Mouse (Mus musculus) MEL-GATA-1-ER (cell line): Measurements from ENCODE around the gene Ina.
A peak's percentile ranks its signal among the peaks of the same experiment; 100 is the strongest.
"Not testable (repeated sequence)": the region's sequence is repeated elsewhere in the genome, so short reads cannot be mapped to it uniquely, and the experiment has no call there.

Experiments used
- DNase-seq: peaks from one replicate; pipeline ENCODE4 v3.0.0-alpha.2; 2012; ENCODE audit warnings: low read depth; ENCODE audit errors: extremely low read depth

The Ina gene

DNA sequence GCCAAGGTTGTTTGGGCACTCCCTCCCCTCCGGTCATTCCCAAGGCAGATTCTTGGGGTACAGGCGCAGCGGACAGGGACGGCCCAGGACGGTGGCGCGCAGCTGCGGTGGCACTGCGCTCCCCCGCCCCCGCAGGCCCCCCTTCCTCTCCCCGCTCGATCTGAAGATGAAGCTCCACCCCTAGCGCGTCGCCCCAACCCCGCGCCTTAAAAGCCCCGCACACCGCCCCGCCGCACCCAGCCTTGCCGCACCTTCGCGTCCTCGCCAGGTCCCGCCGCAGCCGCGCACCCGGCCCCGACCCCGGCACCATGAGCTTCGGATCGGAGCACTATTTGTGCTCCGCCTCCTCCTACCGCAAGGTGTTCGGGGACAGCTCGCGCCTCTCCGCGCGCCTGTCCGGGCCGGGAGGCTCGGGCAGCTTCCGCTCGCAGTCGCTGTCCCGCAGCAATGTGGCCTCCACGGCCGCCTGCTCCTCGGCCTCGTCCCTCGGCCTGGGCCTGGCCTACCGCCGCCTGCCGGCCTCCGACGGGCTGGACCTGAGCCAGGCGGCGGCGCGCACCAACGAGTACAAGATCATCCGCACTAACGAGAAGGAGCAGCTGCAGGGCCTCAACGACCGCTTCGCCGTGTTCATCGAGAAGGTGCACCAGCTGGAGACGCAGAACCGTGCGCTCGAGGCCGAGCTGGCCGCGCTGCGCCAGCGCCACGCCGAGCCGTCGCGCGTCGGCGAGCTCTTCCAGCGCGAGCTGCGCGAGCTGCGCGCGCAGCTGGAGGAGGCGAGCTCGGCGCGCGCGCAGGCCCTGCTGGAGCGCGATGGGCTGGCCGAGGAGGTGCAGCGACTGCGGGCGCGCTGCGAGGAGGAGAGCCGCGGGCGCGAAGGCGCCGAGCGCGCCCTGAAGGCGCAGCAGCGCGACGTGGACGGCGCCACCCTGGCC lies at the start of gene Ina, which contains the start of gene Nt5c2:
Gene Ina (plus strand): TSS at position 252 of the 935 bp plus-strand sequence.
Gene Nt5c2 (minus strand): TSS at position 707 of the 935 bp plus-strand sequence.
- no peak for DNase-seq

DNA sequence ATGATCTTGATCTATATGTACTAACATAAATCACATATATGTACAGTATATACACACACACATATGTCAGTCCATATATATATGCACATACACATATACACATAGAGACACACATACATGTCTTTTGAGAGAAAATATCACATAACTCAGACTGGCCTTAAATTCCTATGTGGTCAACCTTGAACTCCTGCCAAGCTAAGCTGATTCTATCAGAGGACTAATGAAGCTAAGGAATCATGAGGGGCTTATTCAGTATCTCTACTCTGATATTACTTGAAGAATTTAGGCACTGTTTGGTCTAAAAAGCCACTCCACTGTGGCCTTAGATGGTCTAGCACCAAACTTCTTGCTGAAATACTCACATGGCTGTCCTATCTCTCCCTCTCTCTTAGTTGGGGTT lies 49.0 kb upstream of the Ina start:
- DNase-seq = no peak

DNA sequence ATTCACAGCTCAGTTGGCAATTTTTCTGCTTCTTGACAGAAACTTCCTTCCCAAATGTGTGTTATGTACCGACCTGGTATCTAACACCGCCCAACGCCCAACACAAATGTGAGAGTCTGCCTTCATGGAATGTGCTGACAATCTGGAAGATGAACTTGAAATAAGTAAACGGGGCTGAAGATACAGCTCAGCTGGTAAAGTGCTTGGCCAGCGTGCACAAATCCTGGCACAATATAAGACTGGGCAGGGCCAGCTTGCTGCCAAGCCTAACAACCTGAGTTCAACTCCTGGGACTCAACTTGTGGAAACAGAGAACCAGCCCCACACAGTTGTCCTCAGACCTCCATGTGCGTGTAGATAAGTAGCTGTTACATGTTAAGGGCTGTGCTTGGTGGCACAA lies 48.2 kb upstream of the Ina start:
- no peak for DNase-seq

DNA sequence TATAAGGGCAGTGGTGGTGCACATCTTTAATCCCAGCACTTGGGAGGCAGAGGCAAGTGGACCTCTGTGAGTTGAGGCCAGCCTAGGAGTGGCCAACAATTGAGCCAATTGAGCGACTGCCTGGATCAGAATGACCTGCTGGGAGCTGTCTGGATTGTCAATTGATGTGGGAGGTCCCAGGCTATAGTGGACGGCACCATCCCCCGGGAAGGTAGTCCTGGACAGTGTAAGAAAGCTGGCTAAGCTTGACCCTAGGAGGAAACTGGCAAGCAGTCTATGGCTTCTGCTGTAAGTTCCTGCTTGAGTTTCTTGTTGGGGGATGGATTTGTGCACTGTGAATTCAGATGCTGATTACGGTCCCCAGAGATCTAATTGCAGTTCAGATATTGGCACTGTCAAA lies 46.6 kb upstream of the Ina start:
- DNase-seq = no peak

DNA sequence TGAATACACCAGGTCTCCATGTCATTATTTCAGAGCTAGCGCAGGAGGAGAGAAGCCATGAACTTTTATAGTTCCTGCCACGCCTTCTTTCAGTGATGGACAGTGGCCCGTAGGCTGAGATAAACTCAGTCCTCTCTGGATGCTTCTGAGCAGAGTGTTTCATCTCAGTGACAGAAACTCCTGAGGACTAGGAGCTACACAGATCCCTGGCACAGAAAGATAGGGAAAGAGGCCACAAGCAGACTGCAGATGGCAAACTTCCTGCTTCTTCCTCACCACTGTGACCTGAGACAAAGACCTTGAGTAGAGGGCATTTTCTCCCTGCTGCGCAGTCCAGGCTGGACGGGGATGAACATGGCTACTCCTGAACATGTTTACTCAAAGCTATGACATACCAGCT lies 45.7 kb upstream of the Ina start:
- DNase-seq = peak; percentile 51

DNA sequence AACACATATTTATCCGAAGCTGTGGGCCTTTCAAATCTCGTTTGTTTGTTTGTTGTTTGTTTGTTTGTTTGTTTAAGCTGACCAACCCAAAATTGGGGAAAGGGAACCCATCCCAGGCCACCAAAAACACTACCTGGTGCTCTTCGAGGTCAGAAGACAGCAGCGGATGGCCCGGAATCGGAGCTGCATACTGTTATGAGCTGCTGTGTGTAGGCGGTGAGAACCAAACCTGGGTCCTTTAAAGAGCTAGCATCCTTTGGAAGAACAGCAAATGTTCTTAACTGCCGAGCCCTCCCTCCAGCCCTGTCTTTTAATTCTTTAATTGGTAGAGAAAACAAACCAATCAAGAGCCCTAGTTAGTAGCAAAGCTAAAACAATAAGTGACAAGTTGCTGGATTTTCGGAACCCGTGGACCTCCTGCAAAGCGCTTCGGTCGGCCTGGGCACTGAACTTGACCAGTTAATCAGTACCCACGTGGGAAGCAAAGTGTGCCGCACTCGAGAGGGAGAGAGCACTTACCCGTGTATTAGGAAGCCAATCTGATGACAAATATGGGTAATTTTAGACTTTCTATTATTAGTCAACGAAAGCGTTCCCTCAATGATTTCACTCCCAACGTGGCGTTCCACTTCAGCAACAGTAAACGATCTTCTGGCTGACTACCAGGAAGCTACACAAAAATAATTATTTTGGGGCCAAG lies 45.1 kb upstream of the Ina start:
- no peak for DNase-seq

DNA sequence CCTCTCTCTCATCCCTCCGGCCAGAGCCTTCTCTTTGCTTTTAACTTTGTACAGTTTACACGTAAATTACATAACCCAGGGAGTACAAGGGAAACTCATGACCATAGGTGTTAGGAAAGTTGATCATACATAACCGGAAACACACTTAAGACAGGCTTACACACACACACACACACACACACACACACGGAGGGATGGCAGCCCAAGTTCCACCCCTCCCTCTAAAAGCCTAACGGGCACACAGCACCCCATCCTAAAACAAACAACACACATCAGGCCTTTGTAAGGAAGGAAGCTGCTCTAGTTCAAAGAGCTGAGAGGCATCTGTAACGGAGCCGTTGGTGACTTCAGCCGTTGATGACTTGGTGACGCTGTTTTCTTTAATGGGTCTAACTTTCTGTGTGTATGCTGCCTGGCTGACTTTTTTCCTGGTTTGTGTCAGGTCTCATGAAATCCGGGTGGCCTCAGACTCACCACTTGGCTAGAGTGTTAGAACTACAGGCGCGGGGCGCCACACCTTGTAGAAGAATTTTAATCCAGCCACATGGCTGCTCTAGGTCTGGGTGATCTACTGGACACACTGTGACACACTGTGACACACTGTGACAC lies 44.3 kb upstream of the Ina start:
- DNase-seq = no peak

DNA sequence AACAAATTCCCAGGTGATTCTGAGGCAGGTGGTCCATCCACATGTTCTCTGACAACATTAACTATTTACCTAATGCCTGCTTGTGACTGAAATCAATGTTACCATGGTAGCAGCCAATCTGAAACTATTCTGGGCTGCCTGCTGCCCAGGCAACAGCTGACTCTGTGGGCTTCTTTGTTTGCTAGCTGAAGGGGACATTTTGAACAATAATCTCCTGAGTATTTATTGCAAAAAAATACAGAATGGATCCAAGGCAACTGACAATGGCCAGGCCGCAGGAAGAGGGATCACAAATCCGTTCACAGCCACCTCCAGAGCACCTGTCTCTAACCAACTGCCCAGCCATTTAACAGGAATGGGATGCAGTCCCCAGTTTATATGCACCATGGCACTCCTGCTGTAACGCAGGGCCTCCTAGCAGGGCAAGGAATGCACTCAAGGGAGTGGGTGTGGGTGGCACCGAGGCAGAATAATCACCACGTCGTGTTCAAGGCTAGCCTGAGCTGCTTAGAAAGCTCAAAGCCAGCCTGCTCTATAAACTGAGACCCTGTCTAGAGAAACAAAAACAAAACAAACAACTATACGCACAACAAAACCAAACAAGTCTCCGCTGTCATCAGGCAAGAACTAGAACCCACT lies 43.3 kb upstream of the Ina start:
- DNase-seq = no peak

DNA sequence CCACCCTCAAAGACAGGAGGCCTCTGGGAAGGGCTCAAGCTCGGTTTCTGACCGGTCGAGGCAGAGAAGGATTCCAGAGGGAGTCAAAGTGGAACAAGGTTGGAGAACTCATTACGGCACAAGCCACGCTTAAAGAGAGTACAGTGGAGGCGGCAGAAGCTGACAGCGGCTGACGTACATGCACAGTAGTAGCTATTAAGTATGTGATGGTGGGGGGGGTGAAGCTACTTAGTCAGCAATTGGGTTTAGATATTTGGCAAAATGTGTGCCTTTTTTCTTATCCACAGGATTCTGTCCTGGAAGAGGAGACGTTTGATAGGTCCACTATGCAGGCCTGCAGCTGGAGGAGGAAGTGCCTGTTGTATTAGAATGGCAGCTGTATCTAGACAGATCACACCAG lies 42.8 kb upstream of the Ina start:
- DNase-seq = no peak

DNA sequence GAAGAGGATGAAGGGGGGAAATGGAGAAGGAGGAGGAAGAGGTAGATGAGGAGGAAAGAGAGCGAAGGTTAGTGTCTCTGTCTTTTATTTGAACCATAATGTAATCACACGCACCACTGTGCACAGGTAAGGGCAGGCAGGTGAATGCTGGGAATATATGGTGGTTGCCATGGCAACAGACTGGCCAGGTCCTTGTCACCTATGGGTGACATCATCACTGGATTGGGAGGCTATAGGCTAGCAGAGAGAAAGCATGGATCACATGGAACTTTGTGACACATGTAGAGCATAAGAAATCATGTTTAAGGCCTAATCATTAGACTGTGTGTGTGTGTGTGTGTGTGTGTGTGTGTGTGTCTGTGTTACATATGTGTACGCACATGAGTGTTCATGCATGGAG lies 42.3 kb upstream of the Ina start:
- DNase-seq = no peak

DNA sequence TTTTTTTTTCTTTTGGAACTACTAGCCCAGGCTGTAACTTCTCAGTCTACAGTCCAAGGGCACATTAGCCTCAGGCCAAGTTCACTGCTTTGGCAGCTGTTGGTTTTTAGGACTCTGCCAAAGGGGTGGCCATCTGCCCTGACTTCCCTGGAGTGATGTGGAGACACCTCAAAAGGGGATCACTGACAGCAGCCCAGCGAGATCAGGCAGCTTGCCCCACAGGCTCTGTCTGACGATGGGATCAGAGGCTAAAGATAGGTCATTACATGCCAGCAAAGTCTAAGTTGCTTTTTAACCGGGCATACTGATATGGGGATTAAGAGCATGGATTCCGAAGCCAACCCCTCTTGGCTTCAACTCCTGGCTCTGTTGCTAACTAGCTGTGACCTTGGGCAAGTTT lies 38.9 kb upstream of the Ina start:
- no peak for DNase-seq

DNA sequence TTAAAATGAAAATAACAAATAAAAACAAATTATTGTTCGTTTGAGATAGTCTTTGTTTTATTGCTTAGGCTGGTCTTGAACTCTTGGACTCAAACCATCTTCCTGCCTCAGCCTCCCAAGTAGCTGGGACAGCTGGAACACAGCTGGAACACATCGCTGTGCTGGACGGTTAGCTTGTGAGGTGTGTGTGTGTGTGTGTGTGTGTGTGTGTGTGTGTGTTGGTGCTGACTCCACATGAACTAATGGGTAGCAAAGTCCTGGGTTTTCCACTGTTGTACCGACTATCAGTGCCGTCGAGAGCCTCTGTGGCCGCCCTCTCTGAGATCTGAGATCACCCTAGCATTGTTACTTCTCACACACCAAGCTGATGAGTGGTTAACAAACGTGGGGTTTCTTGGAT lies 38.5 kb upstream of the Ina start:
- DNase-seq = no peak

DNA sequence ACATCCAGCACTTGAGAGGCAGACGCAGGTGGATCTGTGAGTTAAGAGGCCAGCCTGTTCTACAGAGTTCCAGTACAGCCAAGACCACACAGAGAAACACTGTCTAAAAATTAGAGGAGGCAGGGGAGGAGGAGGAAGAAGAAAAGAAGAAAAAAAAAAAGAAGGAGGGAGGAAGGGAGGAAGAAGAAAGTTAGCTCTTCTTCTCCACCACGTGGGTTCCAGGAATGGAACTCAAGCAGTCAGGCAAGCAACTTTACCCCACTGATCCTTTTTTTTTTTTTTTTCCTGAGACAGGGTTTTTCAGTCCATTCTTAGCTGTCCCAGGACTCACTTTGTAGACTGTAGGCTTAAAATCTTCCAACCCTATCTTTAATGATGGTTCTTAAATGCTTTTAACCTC lies 37.8 kb upstream of the Ina start:
- no peak for DNase-seq

DNA sequence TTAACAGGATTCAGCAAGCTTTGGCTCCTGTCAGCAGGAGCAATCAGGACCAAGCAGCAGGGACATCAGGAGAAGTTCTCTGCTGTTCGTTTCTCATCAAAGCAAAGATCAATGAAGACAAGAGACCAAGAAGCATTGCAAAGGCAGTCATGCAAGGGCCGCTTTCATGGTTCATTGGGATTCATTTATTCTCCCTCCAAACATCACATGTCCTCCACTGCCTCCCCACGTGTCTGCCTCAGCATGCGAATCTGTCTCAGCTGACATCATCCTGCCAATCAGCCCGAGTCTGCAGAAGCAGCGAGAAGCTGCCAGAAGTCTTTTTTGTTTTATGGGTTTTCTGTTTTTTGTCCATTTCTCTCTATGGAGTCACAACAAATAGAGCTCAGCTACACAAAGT lies 37.0 kb upstream of the Ina start:
- DNase-seq = no peak

DNA sequence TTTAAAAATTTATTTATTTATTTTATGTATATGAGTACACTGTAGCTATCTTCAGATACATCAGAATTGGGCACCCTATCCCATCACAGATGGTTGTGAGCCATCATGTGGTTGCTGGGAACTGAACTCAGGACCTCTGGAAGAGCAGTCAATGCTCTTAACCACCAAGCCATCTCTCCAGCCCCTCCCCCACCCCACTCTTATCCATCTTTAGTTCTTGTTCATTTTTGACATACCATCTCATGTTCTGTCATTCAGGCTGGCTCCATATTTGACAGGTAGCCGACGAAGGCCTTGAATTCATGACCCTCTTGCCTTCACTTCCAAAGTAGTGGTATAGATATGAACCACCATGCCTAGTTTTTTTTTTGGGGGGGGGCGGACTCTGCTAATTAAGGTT lies 36.4 kb upstream of the Ina start:
- DNase-seq = not testable (repeated sequence)

DNA sequence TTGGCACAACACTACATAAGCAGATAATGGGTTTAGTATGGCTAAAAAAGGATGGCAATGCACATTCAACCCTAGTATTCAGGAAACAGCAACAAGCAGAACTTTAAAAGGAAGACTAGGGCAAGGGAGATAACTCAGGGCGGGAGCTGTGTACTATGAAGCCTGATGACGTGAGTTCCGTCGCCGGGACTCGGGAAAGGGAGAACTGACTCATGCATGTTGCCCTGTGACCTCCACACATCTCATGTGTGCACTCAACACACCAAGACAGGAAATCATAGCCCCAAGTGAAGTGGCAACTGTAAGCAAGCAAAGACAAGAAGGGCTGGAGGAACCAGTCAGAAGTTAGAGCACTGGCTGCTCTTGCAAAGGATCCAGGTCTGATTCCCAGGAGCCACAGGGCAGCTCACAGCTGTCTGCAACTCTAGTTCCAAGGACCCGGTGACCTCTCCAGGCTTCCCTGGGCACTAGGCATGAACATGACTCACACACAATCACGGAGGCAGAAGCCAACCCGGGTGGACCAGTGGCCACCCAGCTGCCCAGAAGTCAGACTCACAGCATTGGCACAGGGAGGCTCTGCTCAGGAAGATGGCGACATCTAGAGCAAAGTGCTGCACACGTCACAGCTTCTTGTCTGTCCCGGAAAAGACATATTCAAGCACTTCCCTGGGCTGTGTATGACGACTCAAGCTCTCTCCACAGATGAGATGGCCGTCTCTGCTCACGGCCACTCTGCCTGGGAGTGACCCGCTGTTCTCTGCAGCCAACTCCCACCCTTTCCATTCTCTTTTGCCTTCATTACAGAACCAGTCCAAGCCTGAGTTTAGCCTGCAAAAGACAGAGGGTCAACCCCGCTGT lies 35.3 kb upstream of the Ina start:
- no peak for DNase-seq

DNA sequence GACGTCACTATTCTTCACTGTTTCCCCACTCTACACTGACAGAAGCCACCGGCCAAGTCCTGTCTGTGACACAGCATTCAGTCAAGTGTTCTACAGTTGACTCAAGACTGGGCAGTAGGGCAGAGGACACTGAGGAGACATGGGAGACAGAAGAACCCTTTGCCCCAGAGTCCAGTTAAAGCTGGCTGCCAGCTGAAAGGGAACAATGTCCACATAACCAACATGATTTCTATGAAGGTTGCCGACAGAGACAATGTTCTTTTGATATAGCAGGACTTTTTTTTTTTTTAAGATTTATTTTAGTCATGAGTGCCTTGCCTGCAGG lies 34.8 kb upstream of the Ina start:
- DNase-seq = no peak

DNA sequence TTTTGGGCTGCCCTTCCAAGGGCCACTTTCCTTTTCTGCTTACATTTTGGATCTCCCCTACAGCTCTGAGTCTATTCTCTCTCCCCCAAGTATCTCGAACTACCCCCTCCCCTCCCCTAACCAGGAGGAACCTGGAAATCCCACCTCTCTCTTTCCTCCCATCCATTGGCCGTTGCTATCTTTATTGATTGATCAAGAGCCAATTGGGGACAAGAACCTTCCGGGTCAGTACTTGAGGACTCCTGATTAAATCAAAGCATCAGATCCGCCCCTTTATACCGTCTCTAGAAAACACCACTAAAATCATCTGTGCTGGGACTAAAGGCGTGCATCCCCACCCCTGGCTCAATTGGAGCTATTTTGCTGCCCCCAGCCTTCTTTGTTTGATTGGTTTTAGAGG lies 33.0 kb upstream of the Ina start:
- no peak for DNase-seq

DNA sequence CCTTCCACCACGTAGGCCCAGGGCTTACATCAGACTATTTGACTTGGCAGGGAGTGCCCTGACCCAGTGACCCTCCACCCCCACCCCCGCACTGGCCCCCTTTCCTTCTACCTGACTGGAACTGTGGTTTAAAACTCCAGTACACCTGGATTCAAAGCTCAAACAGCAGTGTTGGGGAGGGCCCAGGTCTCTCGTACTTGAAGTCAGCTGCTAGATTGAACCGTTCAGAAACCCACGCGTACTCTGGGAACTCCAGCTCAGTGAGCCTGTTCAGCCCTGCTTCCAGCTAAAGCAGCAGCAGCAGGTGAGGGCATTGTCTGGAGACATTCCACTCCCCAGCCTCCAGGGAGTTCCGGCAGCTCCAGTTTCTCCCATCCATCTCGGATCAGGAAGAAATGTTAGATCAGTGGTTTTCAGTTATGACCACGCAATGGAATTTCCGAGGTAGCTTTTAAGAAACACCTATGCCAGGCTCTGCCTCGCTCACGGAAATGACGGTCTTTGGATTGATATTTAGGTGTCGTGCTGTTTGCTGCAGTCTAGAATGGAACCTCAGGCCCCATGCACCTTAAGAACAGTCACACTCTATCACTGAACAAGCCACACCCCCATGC lies 31.0 kb upstream of the Ina start:
- DNase-seq = no peak

DNA sequence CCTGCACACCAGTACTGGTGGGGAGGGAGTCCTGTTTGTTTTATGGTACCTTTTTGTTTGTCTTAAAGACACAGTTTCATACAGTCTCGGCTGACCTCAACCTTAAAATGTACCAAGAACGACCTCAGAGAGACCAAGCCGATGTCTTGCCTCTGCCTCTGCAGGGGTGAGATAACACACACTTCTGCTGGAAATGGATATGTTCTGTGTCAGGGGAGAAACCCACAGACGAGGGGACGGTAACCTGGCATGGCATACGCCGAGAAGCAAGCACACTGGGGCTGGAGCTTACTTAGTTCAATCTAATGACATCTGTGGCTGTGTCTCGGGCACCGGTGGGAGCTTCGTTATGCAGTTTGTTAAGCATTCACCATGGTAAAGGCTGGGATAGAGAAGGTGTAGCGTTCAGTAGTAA lies 30.5 kb upstream of the Ina start:
- peak; percentile 93 for DNase-seq
